ENCODE assay signal across 22 mouse cellular contexts in genomic region chr4:110214543-110214942, GRCm38 (mm10).
A peak's percentile ranks its signal among the peaks of the same experiment; 100 is the strongest.
DNase-seq lines count a peak whose midpoint lies in the region; ATAC-seq lines count a peak whose summit lies in the region.
"Had no signal": no experiment of that assay in that cellular context is flagged by ENCODE, and none has a peak within 500 bp of the region (broad histone marks: within the 10 kb centered on the region; RNA-seq: fewer than 3 reads in every experiment).

No protein-coding gene starts in this region.

- H3K9ac ChIP-seq in hindbrain, embryonic 12.5 days, result no peak overlapping the region
- H3K9ac ChIP-seq in hindbrain, embryonic 15.5 days, result no peak overlapping the region
- H3K9ac ChIP-seq in neural tube, embryonic 15.5 days (replicated peaks), result no peak overlapping the region
- H3K9ac ChIP-seq: embryonic facial prominence, embryonic 13.5 days; forebrain, postnatal 0 days; heart, embryonic 15.5 days; liver, embryonic 12.5 days had no signal

- H3K4me1 ChIP-seq in hindbrain, embryonic 12.5 days, result peaks cover 21% of the 10 kb centered on the region
- H3K4me1 ChIP-seq in hindbrain, embryonic 10.5 days (replicated peaks), result peaks cover 29% of the 10 kb centered on the region
- H3K4me1 ChIP-seq in hindbrain, embryonic 15.5 days (replicated peaks), result peaks cover 25% of the 10 kb centered on the region
- peaks cover 14% of the 10 kb centered on the region; the same call in 1 of the 2 replicates for H3K4me1 ChIP-seq in neural tube, embryonic 15.5 days
- H3K4me1 ChIP-seq: embryonic facial prominence, embryonic 13.5 days; liver, embryonic 12.5 days; megakaryocyte, embryonic 14.5 days had no signal

- no peaks in the 10 kb centered on the region for H3K9me3 ChIP-seq in hindbrain, embryonic 12.5 days (replicated peaks)
- no peaks in the 10 kb centered on the region for H3K9me3 ChIP-seq in hindbrain, embryonic 10.5 days
- H3K9me3 ChIP-seq in hindbrain, embryonic 15.5 days, result no peaks in the 10 kb centered on the region
- no peaks in the 10 kb centered on the region for H3K9me3 ChIP-seq in neural tube, embryonic 15.5 days (replicated peaks)
- H3K9me3 ChIP-seq: embryonic facial prominence, embryonic 13.5 days; heart, embryonic 15.5 days; liver, embryonic 12.5 days had no signal

- WGBS in hindbrain, embryonic 12.5 days, result 89% methylated on average over 6 of the region's 6 CpGs
- WGBS in hindbrain, embryonic 10.5 days, result 91% methylated on average over 6 of the region's 6 CpGs
- WGBS in hindbrain, embryonic 15.5 days, result 82% methylated on average over 6 of the region's 6 CpGs
- WGBS in neural tube, embryonic 15.5 days, result 69% methylated on average over 6 of the region's 6 CpGs

- no peak overlapping the region for H3K4me3 ChIP-seq in hindbrain, embryonic 12.5 days
- no peak overlapping the region for H3K4me3 ChIP-seq in hindbrain, embryonic 10.5 days
- H3K4me3 ChIP-seq in hindbrain, embryonic 15.5 days, result no peak overlapping the region
- no peak overlapping the region for H3K4me3 ChIP-seq in neural tube, embryonic 15.5 days (replicated peaks)
- H3K4me3 ChIP-seq: embryonic facial prominence, embryonic 13.5 days; gastrocnemius, adult 2 months; heart, embryonic 15.5 days; liver, embryonic 12.5 days; megakaryocyte, embryonic 14.5 days had no signal

- peak overlapping the region; percentile 24; the same call in 1 of the 2 replicates for H3K27ac ChIP-seq in hindbrain, embryonic 12.5 days
- no peak overlapping the region for H3K27ac ChIP-seq in hindbrain, embryonic 10.5 days
- peak overlapping the region; percentile 27; the same call in 1 of the 2 replicates for H3K27ac ChIP-seq in hindbrain, embryonic 15.5 days (replicated peaks)
- peak overlapping the region; percentile 28 for H3K27ac ChIP-seq in neural tube, embryonic 15.5 days (replicated peaks)
- H3K27ac ChIP-seq: embryonic facial prominence, embryonic 13.5 days; gastrocnemius, adult 2 months; heart, embryonic 15.5 days; kidney, postnatal 0 days; liver, embryonic 12.5 days; stomach, postnatal 0 days had no signal

- no peaks in the 10 kb centered on the region for H3K27me3 ChIP-seq in hindbrain, embryonic 12.5 days
- no peaks in the 10 kb centered on the region for H3K27me3 ChIP-seq in hindbrain, embryonic 10.5 days (ENCODE audit: insufficient read depth, poor library complexity, severe bottlenecking)
- H3K27me3 ChIP-seq in hindbrain, embryonic 15.5 days, result no peaks in the 10 kb centered on the region
- no peaks in the 10 kb centered on the region for H3K27me3 ChIP-seq in neural tube, embryonic 15.5 days (replicated peaks)
- H3K27me3 ChIP-seq: embryonic facial prominence, embryonic 13.5 days; heart, embryonic 15.5 days; liver, embryonic 12.5 days; Patski had no signal

- H3K36me3 ChIP-seq in hindbrain, embryonic 12.5 days, result peaks cover 18% of the 10 kb centered on the region
- peaks cover 78% of the 10 kb centered on the region for H3K36me3 ChIP-seq in hindbrain, embryonic 10.5 days
- H3K36me3 ChIP-seq in hindbrain, embryonic 15.5 days, result peaks cover 28% of the 10 kb centered on the region
- peaks cover 16% of the 10 kb centered on the region; the same call in 1 of the 2 replicates for H3K36me3 ChIP-seq in neural tube, embryonic 15.5 days
- H3K36me3 ChIP-seq: embryonic facial prominence, embryonic 13.5 days; heart, embryonic 15.5 days; liver, embryonic 12.5 days had no signal

- H3K4me2 ChIP-seq in hindbrain, embryonic 12.5 days (replicated peaks), result no peak overlapping the region
- no peak overlapping the region for H3K4me2 ChIP-seq in hindbrain, embryonic 15.5 days
- no peak overlapping the region for H3K4me2 ChIP-seq in neural tube, embryonic 15.5 days
- H3K4me2 ChIP-seq: embryonic facial prominence, embryonic 13.5 days; heart, embryonic 15.5 days; liver, embryonic 12.5 days had no signal

- peak; percentile 11; the same call in 1 of the 2 replicates for ATAC-seq in hindbrain, embryonic 12.5 days (ENCODE audit: low FRiP score)
- ATAC-seq in hindbrain, embryonic 15.5 days (ENCODE audit: low FRiP score, low read depth), result no peak
- ATAC-seq in neural tube, embryonic 15.5 days (ENCODE audit: low FRiP score), result no peak
- ATAC-seq: activated CD4-positive, CD25-positive, alpha-beta regulatory T cell, adult 4 months; forebrain, postnatal 0 days; liver, embryonic 12.5 days; Patski had no signal

- no peak for DNase-seq in hindbrain, embryonic 10.5 days (ENCODE audit: low spot score)
- peak; percentile 41 for DNase-seq in right cerebral cortex, adult 18-20 months
- DNase-seq in right cerebral cortex, postnatal 14 days, result no peak
- DNase-seq in kidney, postnatal 14 days, result no peak
- DNase-seq: adrenal gland, postnatal 10 days; cerebellum, postnatal 14 days; forebrain, postnatal 0 days; gastrocnemius, adult 2 months; kidney, adult 18-20 months; lung, adult 2 months; retina, postnatal 1 day had no signal
